Mouse (Mus musculus) hindlimb bud, embryonic 11.5 days (tissue): ENCODE data around the gene Epb41l1.
A peak's percentile ranks its signal among the peaks of the same experiment; 100 is the strongest.
"Not testable (repeated sequence)": the region's sequence is repeated elsewhere in the genome, so short reads cannot be mapped to it uniquely, and the experiment has no call there.

Experiments
- DNase-seq: peaks from one replicate; pipeline ENCODE4 v3.0.0-alpha.2; 2012; ENCODE audit warnings: low read depth, low spot score; ENCODE audit errors: extremely low spot score

Gene Epb41l1

GRCm38 (mm10) chr2:156482764-156483163 lies 62.1 kb downstream of the Epb41l1 start:
- no peak for DNase-seq

DNA sequence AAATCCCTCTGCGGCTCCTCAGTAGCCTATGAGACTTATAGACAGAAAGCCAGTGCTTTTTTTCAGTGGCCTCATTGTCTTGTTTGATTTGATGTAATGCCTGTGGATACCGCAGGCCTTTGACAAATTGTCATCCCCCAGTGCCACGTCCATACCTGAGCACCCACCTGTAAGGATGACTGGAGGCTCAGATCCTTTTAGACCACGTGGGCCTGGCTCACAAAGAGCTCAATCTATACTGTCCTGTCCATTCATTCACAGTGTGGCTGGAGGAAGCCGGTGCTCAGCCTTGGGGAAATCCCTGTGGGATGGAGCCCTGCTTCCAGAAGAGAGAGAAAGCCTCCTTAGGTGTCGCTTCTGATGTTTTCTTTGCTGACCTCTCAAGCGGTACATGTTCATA lies 62.5 kb downstream of the Epb41l1 start:
- no peak for DNase-seq

DNA sequence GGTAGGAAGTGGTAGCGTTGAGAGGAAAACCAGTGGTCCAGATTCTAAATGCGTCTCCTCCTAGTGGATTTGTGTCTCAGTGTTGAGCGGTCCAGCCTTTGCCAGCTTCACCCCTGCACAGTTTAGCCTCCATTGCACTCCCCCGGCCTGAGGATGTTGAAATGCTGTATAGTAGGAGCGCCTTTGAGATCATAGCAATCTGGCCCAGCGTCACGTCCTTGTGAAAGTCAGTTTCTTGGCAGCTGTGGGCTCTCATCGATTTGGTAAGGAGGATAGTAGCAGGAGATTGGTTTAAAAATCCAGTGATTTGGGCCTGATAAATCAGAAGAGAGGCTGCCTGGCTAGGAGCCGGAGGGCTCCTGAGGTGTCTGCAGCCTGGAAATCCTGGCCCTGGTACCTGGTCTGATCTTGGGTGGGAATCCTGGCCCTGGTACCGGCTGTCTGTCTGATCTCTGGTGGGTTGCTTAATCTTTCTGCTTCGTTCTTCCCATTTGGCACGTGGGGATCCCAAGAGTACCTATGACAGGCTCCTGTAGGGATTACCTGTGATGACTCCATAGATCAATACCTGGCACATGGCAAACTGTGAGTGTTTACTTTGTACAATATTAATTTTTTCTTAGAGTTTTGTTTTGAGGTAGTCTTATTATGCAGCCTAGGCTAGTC lies 65.5 kb downstream of the Epb41l1 start:
- no peak for DNase-seq

DNA sequence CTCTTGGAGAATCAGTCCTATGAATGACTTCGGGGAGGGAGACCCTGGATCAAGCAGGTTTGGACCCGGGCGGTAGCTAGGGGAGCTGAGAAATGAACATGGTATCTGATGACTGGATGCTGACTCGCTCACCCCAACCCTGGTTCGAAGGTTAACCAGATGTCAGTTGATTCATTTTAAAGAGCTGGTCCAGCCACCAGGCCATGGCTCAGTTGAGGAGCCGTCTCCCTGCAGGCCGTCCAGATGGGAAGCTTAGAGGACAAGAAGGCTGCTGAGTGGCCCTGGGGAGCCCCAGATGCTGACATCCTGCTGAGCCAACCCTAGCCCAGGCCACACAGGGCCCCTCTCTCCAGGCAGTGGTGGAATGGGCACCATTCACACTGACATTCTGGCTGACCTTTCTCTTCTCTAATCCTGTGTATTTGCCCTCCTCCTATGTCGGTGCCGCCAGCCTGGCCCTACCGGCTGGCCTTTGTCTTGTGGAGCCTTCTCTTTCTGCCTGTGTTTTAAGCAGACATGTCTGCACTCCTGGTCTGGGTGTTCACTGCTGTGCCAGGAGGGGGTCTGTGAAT lies 67.0 kb downstream of the Epb41l1 start:
- DNase-seq, result no peak

GRCm38 (mm10) chr2:156488166-156488814 lies 67.6 kb downstream of the Epb41l1 start:
- no peak for DNase-seq

DNA sequence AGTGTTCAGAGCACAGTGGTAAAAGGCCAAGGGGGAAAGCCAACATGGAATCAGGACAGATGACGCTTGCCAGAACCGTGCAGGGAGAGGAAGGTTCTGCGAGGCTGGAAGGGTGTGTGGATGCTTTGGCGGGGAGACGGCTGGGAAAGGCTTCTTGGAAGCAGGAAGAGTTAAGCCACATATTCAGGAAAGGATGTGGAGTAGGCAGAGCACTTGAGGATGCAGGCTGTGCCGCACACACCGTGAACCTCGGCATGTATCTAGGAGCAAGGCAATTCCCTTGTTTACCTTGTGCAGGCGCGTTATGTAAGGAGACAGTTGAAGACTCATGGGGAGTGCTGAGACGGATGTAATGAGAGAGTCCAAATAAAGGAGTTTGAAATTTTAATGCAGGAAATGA lies 69.5 kb downstream of the Epb41l1 start:
- DNase-seq, result no peak

DNA sequence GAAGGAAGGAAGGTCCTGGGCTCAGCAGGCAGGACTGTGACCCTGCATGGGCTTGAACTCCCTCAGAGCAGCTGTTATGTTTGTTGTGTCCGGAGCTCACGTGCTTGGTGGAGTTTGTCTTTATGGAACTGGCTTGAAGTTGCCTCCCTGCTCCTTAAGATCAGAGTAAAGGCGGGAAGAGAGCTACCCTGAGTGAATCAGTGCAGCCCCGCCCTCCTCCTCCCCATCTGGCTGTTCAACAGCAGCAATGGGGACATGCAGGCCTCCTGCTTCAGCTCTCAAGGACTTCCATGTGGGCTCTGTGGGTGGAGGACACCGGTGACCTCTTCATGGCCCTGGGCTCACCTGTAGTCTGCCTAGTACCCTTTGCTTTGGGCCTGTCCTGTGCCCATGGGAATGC lies 71.1 kb downstream of the Epb41l1 start:
- DNase-seq, result no peak

DNA sequence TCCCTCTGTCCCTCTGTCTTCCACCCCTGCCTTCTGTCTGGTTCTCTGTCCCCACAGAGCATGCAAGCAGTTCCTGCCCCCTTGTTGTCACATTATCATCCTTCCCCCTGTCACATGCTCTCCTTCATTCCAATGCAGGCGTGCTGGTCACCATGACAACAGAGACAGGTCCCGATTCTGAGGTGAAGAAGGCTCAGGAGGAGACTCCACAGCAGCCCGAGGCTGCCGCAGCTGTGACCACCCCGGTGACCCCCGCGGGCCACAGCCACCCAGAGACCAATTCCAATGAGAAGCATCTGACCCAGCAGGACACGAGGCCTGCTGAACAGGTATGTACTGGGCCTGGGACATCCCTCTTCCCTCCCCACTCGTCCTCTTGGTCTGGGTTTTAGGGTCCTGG lies 73.1 kb downstream of the Epb41l1 start:
- no peak for DNase-seq

GRCm38 (mm10) chr2:156494465-156494864 lies 73.8 kb downstream of the Epb41l1 start:
- DNase-seq, result no peak

DNA sequence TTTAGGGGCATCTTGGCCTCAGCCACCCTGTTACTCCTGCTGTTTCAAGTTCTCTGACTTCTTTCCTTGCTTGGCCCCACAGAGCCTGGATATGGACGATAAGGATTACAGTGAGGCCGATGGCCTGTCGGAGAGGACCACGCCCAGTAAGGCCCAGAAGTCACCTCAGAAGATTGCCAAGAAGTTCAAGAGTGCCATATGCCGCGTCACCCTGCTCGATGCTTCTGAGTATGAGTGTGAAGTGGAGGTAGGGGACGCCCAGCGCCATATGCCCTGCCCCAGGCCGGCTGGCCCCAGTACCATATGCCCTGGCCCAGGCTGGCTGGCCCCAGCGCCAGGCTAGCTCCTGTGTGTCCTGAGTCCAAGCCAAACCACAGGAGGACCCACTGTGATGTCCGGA lies 74.2 kb downstream of the Epb41l1 start:
- no peak for DNase-seq

GRCm38 (mm10) chr2:156496816-156497566 lies 76.3 kb downstream of the Epb41l1 start:
- DNase-seq, result no peak

DNA sequence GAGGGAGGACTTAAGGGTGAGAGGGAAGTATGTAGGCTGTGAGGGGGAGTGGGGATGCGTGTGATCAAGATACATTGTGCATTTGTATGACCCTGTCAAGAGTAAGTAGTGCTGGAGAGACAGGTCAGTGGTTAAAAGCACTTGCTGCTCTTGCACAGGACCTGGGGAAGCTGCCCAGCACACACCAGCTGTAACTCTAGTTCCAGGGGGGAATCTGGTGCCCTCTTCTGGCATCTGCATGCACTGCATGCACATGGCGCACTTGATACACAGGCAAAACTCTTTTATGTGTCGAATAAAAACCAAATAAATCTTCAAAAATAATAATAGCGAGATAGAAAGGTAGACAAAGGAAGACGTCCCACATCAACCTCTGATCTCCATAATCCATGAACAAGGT lies 77.2 kb downstream of the Epb41l1 start:
- DNase-seq, result peak; percentile 44

DNA sequence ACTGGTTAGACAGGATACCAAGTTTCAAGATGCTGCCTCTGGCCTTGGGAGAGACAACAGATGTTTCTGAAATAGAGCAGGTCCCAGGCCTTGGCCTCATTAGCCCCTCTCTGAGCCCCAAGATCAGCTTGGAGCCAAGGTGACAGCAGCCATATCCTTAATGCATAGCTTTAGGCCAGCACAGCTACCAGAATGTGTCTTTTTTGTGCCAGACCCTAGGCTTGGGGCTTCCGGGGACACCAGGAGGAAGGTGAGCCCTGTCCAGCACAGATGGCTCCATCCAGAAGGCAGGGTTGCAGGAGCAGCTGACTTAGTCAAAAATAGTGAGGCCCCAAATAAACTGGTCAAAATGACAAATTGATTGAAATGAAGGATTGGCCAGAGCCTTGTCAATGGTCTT lies 80.3 kb downstream of the Epb41l1 start:
- DNase-seq, result no peak

- no peak for DNase-seq
Measured at GRCm38 (mm10) chr2:156505533-156505932, 84.8 kb downstream of the Epb41l1 start.

GRCm38 (mm10) chr2:156512028-156512427 lies 91.3 kb downstream of the Epb41l1 start:
- no peak for DNase-seq

DNA sequence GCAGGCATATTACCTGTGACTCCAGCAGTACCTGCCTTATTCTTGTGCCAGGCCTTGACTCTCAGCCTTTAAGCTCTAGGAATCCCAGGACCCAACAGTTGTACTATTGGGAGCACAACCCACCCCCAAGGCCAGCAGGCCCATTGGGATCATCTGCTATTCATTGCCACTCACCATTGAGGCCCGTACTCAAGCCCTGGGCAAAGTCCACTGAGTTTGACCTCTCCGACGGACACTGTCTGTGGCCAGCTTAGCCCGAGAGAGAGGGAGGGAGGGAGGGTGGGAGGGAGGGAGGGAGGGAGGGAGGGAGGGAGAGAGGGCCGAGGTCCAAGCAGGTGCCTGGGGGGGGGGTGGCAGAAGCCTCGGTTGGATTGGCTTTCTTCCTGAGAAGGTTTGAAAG lies 91.9 kb downstream of the Epb41l1 start:
- no peak for DNase-seq

DNA sequence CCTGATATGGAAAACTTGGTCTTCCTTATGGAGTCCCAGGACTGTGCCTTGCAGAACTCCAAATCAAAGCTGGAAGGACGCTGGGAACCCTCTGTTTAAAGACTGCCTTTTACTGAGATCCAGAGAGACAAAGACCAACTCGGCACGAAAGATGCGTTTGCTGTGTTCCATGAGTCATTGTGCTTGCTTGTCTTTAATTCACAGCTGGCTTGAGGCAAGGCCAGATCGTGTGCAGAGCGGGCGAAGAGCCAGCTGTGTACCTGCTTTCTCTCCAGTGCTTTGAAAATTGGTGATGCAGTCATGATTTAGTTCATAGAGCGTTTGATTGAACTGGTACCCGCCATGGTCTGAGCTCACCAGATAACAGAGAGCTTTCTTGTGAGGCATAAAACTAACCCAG lies 94.4 kb downstream of the Epb41l1 start:
- no peak for DNase-seq

- DNase-seq, result peak; percentile 20
Measured at GRCm38 (mm10) chr2:156515565-156516185, 95.0 kb downstream of the Epb41l1 start.

GRCm38 (mm10) chr2:156516678-156517077 lies 96.0 kb downstream of the Epb41l1 start:
- not testable (repeated sequence) for DNase-seq

DNA sequence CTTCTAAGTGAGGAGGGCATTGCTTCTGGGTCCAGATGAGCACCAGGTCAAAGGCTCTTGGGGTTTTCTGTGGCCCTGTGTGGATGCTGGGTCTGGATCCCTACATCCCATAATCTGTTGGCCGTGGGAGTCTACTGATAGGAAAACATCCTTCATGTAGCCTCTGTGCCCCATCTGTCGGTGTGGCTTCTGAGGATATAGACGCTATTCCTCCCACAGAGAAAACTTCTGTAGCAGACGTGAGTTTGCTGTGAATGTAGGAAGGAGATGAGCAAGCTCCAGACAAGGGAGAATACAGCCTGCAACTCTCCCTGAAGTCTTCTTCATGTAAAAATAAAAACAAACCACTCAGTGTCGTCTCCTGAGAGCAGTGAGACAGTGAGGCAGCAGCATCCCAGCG lies 97.6 kb downstream of the Epb41l1 start:
- DNase-seq, result no peak

GRCm38 (mm10) chr2:156519584-156519983 lies 98.9 kb downstream of the Epb41l1 start:
- no peak for DNase-seq
